Mouse (Mus musculus): ENCODE measurements around the gene Ugt1a10.

- TF ChIP-seq CTCF (conservative IDR thresholded peaks at IDR 0.05; ENCODE audit: insufficient read depth, insufficient read length, low read depth, low read length) (no peak), POLR2A (IDR thresholded peaks at IDR 0.05; ENCODE audit: low read depth, low read length) (no peak)
Observed at GRCm38 (mm10) chr1:88081670-88082069, 26.5 kb downstream of the Ugt1a10 start.

Data from kidney, adult 2 months (tissue).